Mouse (Mus musculus) ES-Bruce4 (cell line): ENCODE data around the gene Gabpa.

Experiments used
- CTCF ChIP-seq: IDR thresholded peaks from one replicate; pipeline ENCODE4 v1.8.1; 2011; ENCODE audit warnings: low read depth, low read length
- POLR2A ChIP-seq: IDR thresholded peaks from one replicate; pipeline ENCODE4 v1.8.1; 2011; ENCODE audit warnings: low read length; ENCODE audit not compliant: insufficient read depth

- TF ChIP-seq POLR2A (no peak), CTCF (no peak)
Measured at GRCm38 (mm10) chr16:84876082-84876481, 41.4 kb downstream of the Gabpa start.
